Mouse (Mus musculus) cerebellum, postnatal 4 days (tissue): ENCODE results near the gene Epo.

ENCODE experiments used
- DNase-seq, 2 experiments: peaks; one replicate each; pipeline ENCODE4 v3.0.0; 2022; ENCODE audit warnings: low spot score in 2 of 2, mixed read lengths in 1 of 2

Gene Epo

GRCm38 (mm10) chr5:137540991-137541390, 7.9 kb upstream of the Epo start:
- no peak for DNase-seq

GRCm38 (mm10) chr5:137539291-137539801, 6.3 kb upstream of the Epo start:
- peak in 1 of 2 experiments; percentile 54 for DNase-seq

DNA sequence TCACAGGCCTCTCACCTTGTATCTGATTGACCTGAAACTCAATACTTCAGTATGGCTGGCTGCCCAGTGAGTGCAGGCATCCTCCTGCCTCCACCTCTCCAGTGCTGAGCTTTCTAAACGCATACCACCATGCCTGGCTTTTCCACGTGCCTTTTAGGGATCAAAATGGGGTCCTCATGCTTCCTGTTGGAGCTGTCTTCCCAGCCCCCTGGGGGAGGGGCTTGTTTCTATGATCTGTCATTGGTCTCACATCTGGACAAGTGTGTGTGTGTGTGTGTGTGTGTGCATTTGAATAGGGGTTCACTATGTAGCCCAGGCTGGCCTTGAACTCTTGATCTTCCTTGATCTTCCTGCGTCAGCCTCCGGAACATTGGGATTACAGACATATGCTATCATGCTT, 4.4 kb upstream of the Epo start:
- DNase-seq: no peak

DNA sequence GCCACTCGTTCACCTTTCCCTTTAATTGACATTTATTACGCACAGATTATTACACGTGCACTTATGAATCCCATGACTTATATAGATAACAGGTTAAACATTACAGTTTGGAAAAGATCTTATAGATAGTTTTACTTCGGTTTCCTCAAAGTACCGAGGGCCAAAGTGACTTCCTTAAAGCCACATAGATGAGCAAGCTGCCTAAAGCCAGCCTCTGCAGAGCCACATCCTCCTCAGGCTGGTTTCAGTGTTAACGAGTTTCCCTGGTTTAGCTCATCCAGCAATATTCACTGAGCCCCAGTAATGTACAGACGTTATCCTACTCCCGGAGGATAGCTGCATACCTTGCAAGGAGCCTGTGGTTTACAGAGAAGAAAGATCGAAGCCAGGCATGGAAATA, 2.3 kb upstream of the Epo start:
- no peak for DNase-seq

DNA sequence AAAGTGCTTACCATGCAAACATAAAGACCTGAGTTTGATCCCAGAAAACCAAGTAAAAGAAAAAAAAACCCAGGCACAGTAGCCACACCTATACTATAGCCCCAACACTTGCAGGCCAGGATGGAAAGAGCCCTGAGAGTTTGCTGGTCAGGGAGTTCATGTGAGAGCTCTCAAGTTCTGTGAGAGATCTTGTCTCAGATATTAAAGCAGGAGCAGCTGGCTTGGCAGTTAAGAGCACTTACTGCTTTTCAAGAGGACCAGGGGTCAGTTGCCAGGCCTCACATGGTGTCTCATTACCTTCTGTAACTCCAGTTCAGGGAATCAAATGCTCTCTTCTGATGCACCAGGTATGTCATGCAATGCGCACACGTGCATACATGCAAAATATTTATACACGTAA, 1.7 kb upstream of the Epo start:
- DNase-seq: no peak

- DNase-seq: no peak
Measured at GRCm38 (mm10) chr5:137532808-137533116, 280 bp downstream of the Epo start.

GRCm38 (mm10) chr5:137532131-137532807, 773 bp downstream of the Epo start:
- DNase-seq: peak in 1 of 2 experiments; percentile 36

DNA sequence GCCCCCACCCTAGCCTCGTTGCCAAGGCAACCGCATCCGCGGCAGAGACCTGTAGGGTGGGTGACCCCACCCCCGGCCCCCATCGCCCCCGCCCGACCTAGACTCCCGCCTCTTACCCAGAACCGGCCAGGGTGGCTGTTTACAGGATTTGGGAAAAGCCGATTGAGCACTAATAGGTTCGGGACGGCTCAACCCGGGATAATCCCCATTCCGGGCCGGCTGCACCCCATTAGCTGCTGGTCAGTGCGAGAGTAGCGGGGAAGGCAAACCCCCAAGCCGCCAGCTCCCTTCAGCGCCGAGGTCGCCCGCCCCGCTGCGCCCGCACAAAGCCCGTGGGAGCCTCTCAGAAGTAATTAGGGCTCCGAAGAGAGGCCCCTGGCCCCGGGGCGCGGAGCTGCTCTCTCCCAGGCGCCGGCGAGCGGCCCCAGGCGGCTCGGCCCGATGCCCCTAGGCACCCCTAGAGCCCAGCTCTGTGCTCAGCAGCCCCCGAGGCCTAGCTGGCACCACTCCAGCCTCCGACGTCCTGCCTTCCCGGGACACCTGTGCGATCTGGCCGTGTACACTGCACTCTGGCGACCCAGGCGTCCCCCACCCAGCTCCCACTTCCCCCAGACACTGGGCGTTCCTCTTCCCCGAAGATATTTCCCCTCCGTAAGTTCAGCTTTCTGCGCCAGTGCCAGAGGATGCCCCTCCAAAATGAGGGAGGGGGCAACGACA, 1.5 kb downstream of the Epo start:
- peak in 1 of 2 experiments; percentile 71 for DNase-seq

- DNase-seq: peak in 1 of 2 experiments; percentile 69
Measured at GRCm38 (mm10) chr5:137530588-137531413, 2.2 kb downstream of the Epo start.

- DNase-seq: no peak
Measured at GRCm38 (mm10) chr5:137530075-137530474, 3.0 kb downstream of the Epo start.

GRCm38 (mm10) chr5:137529221-137529995, 3.6 kb downstream of the Epo start:
- DNase-seq: no peak

DNA sequence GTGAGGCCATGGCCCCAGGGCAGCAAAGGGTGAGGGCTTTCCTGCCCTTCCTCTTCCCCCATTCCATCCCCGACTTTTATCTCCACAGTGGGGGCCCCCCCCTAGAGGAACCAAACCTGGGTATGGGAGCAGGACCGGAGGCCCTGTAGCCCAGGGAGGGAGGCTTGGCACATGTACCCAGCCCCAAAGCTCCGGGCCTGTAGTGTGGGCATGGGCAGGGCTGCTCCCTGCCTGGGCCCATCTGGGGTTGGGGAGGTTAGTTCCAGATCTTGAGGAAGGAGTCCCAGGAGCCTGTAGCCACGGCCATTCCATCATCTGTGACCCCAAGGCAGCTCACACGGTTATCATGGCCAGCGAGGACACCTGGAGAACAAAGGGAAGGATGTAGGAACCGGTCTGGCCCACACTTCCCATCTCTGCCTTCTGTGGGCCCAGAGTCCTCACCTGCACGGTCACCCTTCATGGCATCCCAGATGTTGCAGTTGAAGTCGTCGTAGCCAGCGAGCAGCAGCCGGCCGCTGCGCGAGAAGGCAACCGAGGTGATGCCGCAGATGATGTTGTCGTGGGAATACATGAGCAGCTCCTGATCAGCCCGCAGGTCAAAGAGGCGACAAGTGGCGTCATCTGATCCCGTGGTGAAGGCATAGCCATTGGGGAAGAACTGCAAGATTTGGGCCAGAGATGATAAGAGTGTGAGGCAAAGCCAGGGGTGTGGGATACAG, 4.6 kb downstream of the Epo start:
- no peak for DNase-seq

DNA sequence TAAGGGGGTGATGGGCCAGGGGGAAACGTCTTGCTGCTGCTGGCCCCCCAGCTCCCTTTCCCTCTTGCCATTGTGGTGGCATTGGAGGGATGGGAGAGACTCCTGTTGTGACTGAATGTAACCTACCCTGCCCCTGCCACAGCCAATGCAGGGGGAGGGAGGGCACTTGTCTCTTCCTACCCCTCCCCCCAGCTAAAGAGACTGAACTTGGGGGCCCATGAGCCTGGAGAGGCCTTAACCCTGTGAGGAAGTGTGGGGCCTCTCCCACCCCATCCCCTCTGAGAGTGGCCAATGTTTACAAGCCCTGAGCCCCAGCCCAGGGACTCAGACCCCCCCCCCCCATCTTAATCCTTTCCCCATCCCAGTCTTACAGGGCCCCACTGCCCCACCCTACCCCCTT, 5.6 kb downstream of the Epo start:
- no peak for DNase-seq

GRCm38 (mm10) chr5:137526192-137526936, 6.7 kb downstream of the Epo start:
- DNase-seq: peak in 1 of 2 experiments; percentile 63

DNA sequence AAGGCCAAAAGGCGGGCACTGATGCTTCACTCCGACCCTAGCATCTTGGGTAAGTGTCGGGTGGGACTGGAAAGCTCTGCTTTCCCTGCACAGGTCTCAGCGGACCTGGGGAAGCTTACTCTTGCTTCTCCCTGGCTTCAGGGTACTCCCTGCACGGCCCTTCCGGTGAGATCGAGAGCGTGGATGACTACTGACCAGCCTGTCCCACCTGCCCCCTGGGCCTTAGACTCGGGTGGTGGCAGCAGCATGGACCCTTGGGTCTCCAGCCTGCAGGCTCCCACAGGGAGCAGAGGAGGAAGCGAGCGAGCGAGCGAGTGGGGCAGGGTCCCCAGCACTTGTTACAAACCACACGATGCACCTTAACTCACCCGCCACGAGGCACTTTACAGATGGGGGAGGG, 7.5 kb downstream of the Epo start:
- no peak for DNase-seq

DNA sequence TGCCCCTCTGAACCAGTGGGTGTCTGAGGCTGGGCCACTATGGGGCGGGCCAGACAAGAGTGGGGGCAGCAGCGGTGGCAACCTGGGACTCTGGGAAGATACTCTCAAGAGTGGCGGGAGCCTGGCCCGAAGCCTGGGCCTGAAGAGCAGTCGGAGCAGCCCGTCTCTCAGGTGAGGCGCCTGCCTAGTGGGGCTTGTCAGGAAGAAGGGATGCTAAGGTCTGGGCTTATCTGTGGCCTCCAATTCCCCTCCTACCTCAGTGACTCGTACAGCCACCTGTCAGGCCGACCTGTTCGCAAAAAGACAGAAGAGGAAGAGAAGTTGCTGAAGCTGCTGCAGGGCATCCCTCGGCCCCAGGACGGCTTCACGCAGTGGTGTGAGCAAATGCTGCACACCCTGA, 8.4 kb downstream of the Epo start:
- DNase-seq: no peak

- DNase-seq: no peak
Measured at GRCm38 (mm10) chr5:137524251-137524515, 8.9 kb downstream of the Epo start.

GRCm38 (mm10) chr5:137523396-137524250, 9.4 kb downstream of the Epo start:
- no peak for DNase-seq

GRCm38 (mm10) chr5:137522711-137523110, 10.3 kb downstream of the Epo start:
- no peak for DNase-seq

- no peak for DNase-seq
Measured at GRCm38 (mm10) chr5:137521861-137522260, 11.2 kb downstream of the Epo start.
